Mouse (Mus musculus): ENCODE results near the gene Elmo1. TPM values are rescaled to one million over a fixed set of nuclear protein-coding genes. Genes with fewer than 3 reads are reported as not detected.

The Elmo1 gene
- total and polyA plus RNA-seq, 3 experiments, result 5.2 to 7.6 TPM; not detected in 1

DNA sequence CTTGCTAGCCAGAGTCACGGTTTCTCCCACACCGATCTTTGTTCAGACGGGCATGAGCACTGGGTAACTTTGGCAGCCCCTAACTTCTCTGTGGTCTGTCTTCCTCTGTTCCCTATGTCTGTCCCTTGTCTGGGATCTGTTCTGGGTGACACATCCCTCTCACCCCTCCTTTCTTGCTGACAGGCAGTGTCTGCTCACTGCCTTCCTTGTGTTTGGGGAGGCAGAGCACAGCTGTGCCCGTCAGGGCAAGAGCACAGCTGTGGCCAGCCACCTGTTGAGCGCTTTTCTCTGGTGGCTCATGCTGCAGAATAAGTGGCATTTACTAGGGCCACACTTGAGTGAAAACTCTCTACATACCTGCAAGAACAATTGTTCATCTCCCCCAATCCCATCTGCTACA, 116.7 kb downstream of the Elmo1 start:
- H3K9me3 ChIP-seq (replicated peaks; ENCODE audit: insufficient read depth, low read length), result no peaks in the 10 kb centered on the region
- no peaks in the 10 kb centered on the region for H3K36me3 ChIP-seq (ENCODE audit: control insufficient read depth in 1 of 2, insufficient read depth in 2 of 2, low read length in 2 of 2)
- no peak for DNase-seq (ENCODE audit: low read depth, low spot score)
- no peak overlapping the region for H3K9ac ChIP-seq (ENCODE audit: control insufficient read depth, low read depth, low read length, poor library complexity, severe bottlenecking)
- no peaks in the 10 kb centered on the region for H3K27me3 ChIP-seq (ENCODE audit: control insufficient read depth in 1 of 2, insufficient read depth in 2 of 2, low read length in 2 of 2)
- H3K79me2 ChIP-seq (ENCODE audit: control insufficient read depth, insufficient read depth, low read length, poor library complexity), result no peaks in the 10 kb centered on the region
- TF ChIP-seq ZKSCAN1 (IDR thresholded peaks at IDR 0.05; ENCODE audit: low read depth, low read length), result no peak
- TF ChIP-seq GABPA (IDR thresholded peaks at IDR 0.05; ENCODE audit: low read depth, low read length), result no peak
- TF ChIP-seq ZMIZ1 (IDR thresholded peaks at IDR 0.05; ENCODE audit: low read depth, low read length), result no peak
- TF ChIP-seq CHD1 (IDR thresholded peaks at IDR 0.05; ENCODE audit: low read depth, low read length), result no peak
- no peak for TF ChIP-seq POLR2AphosphoS2 (IDR thresholded peaks at IDR 0.05; ENCODE audit: low read length)
- TF ChIP-seq NELFE (IDR thresholded peaks at IDR 0.05; ENCODE audit: low read depth, low read length), result no peak
- TF ChIP-seq MXI1 (IDR thresholded peaks at IDR 0.05; ENCODE audit: low read depth, low read length), result no peak
- no peak for TF ChIP-seq MYB (IDR thresholded peaks at IDR 0.05; ENCODE audit: low read depth, low read length)
- no peak for TF ChIP-seq TCF12 (IDR thresholded peaks at IDR 0.05; ENCODE audit: low read depth, low read length)
- TF ChIP-seq CTCF (IDR thresholded peaks at IDR 0.05 in 2 of 3, conservative IDR thresholded peaks at IDR 0.05 in 1 of 3; ENCODE audit: control insufficient read depth in 1 of 3, insufficient read depth in 1 of 3, low read depth in 2 of 3, low read length in 3 of 3, poor library complexity in 1 of 3, severe bottlenecking in 1 of 3), result no peak
- no peak for TF ChIP-seq USF1 (IDR thresholded peaks at IDR 0.05; ENCODE audit: low read depth, low read length)
- TF ChIP-seq POLR2AphosphoS5 (IDR thresholded peaks at IDR 0.05; ENCODE audit: borderline replicate concordance, low read depth, low read length), result no peak
- TF ChIP-seq MEF2A (IDR thresholded peaks at IDR 0.05; ENCODE audit: extremely low read depth, insufficient replicate concordance, low read depth, low read length, poor library complexity, severe bottlenecking), result no peak
- no peak for TF ChIP-seq SMC3 (IDR thresholded peaks at IDR 0.05; ENCODE audit: low read depth, low read length)
- no peak for TF ChIP-seq SIN3A (IDR thresholded peaks at IDR 0.05; ENCODE audit: low read length)
- TF ChIP-seq RAD21 (IDR thresholded peaks at IDR 0.05; ENCODE audit: low read depth, low read length), result no peak
- no peak for TF ChIP-seq USF2 (IDR thresholded peaks at IDR 0.05; ENCODE audit: borderline replicate concordance in 1 of 2, insufficient read depth in 1 of 2, low read depth in 1 of 2, low read length in 2 of 2)
- TF ChIP-seq HCFC1 (IDR thresholded peaks at IDR 0.05; ENCODE audit: low read depth, low read length), result no peak
- no peak overlapping the region for H3K4me3 ChIP-seq (ENCODE audit: control insufficient read depth in 1 of 2, insufficient read depth in 1 of 2, low read depth in 2 of 2, low read length in 2 of 2)
- no peak overlapping the region for H3K27ac ChIP-seq (ENCODE audit: control insufficient read depth, low read depth, low read length)
- H3K4me1 ChIP-seq (ENCODE audit: control insufficient read depth in 1 of 2, insufficient read depth in 2 of 2, low read length in 2 of 2), result no peaks in the 10 kb centered on the region

- H3K9ac ChIP-seq (ENCODE audit: control insufficient read depth, low read depth, low read length, poor library complexity, severe bottlenecking), result no peak overlapping the region
- TF ChIP-seq UBTF (IDR thresholded peaks at IDR 0.05; ENCODE audit: borderline replicate concordance, insufficient read depth, low read depth, low read length) (no peak), ZKSCAN1 (IDR thresholded peaks at IDR 0.05; ENCODE audit: low read depth, low read length) (no peak), HCFC1 (IDR thresholded peaks at IDR 0.05; ENCODE audit: low read depth, low read length) (no peak), POLR2AphosphoS5 (IDR thresholded peaks at IDR 0.05; ENCODE audit: borderline replicate concordance, low read depth, low read length) (no peak), NRF1 (IDR thresholded peaks at IDR 0.05; ENCODE audit: insufficient read depth, low read depth, low read length, poor library complexity, severe bottlenecking) (no peak), CTCF (IDR thresholded peaks at IDR 0.05 in 2 of 3, conservative IDR thresholded peaks at IDR 0.05 in 1 of 3; ENCODE audit: control insufficient read depth in 1 of 3, insufficient read depth in 1 of 3, low read depth in 2 of 3, low read length in 3 of 3, poor library complexity in 1 of 3, severe bottlenecking in 1 of 3) (no peak), ZNF384 (IDR thresholded peaks at IDR 0.05; ENCODE audit: low read depth, low read length) (no peak), TCF12 (IDR thresholded peaks at IDR 0.05; ENCODE audit: low read depth, low read length) (no peak), BHLHE40 (IDR thresholded peaks at IDR 0.05; ENCODE audit: borderline replicate concordance, low read depth, low read length) (no peak), RAD21 (IDR thresholded peaks at IDR 0.05; ENCODE audit: low read depth, low read length) (no peak), SIN3A (IDR thresholded peaks at IDR 0.05; ENCODE audit: low read length) (no peak), RCOR1 (IDR thresholded peaks at IDR 0.05; ENCODE audit: low read depth, low read length) (no peak), E2F4 (IDR thresholded peaks at IDR 0.05; ENCODE audit: borderline replicate concordance, low read depth, low read length) (no peak), GABPA (IDR thresholded peaks at IDR 0.05; ENCODE audit: low read depth, low read length) (no peak), JUND (IDR thresholded peaks at IDR 0.05; ENCODE audit: low read depth, low read length) (no peak)
- H3K27ac ChIP-seq (ENCODE audit: control insufficient read depth, low read depth, low read length), result no peak overlapping the region
- H3K27me3 ChIP-seq (ENCODE audit: control insufficient read depth in 1 of 2, insufficient read depth in 2 of 2, low read length in 2 of 2), result no peaks in the 10 kb centered on the region
- DNase-seq (ENCODE audit: low read depth, low spot score), result no peak
- no peaks in the 10 kb centered on the region for H3K36me3 ChIP-seq (ENCODE audit: control insufficient read depth in 1 of 2, insufficient read depth in 2 of 2, low read length in 2 of 2)
- H3K79me2 ChIP-seq (ENCODE audit: control insufficient read depth, insufficient read depth, low read length, poor library complexity), result no peaks in the 10 kb centered on the region
- H3K4me3 ChIP-seq (ENCODE audit: control insufficient read depth in 1 of 2, insufficient read depth in 1 of 2, low read depth in 2 of 2, low read length in 2 of 2), result no peak overlapping the region
- H3K4me1 ChIP-seq (ENCODE audit: control insufficient read depth in 1 of 2, insufficient read depth in 2 of 2, low read length in 2 of 2), result no peaks in the 10 kb centered on the region
- H3K9me3 ChIP-seq (replicated peaks; ENCODE audit: insufficient read depth, low read length), result no peaks in the 10 kb centered on the region
Measured at GRCm38 (mm10) chr13:20207950-20208642, 117.7 kb downstream of the Elmo1 start.
